Mouse (Mus musculus): ENCODE results near the gene Ank2. TPM values are rescaled to one million over a fixed set of nuclear protein-coding genes. Genes with fewer than 3 reads are reported as not detected.
A peak's percentile ranks its signal among the peaks of the same experiment; 100 is the strongest.

Gene Ank2
- total and polyA plus RNA-seq, 2 experiments from 2014 or later = 195 to 497 TPM

DNA sequence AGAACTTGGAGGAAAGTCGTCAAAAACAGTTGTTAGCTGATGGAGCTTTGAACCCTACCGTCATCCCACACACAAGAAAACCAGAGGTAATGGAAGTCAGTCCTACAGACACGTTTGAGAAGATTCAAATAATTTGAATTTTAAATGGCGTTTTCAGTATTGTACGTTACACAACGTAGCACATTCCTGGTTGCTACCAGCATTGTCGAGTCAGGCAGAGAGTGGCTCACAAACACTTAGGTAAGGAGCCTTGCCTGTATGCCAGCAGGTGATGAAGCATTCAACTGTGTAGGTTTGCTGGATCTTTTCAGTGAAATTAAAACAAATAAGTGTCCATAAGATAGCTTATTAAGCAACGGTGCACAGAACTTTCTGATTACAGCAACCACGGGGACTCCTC lies 36.0 kb downstream of the Ank2 start:
- WGBS = 32% methylated on average over 9 of the region's 9 CpGs
- no peaks in the 10 kb centered on the region for H3K4me1 ChIP-seq (ENCODE audit: insufficient read depth, low read length)
- no peak for ATAC-seq
- no peaks in the 10 kb centered on the region for H3K9me3 ChIP-seq (ENCODE audit: low read length)
- no peak overlapping the region for H3K27ac ChIP-seq
- H3K4me3 ChIP-seq (ENCODE audit: low read length) = no peak overlapping the region
- no peak overlapping the region for H3K9ac ChIP-seq (replicated peaks; ENCODE audit: low read length)
- no peak for DNase-seq (ENCODE audit: low spot score)
- H3K4me2 ChIP-seq (ENCODE audit: low read depth, low read length) = no peak overlapping the region
- no peak for TF ChIP-seq CTCF (IDR thresholded peaks at IDR 0.05; ENCODE audit: low read depth)
- no peaks in the 10 kb centered on the region for H3K27me3 ChIP-seq (ENCODE audit: insufficient read depth, low read length)
- no peaks in the 10 kb centered on the region for H3K36me3 ChIP-seq (ENCODE audit: insufficient read depth, low read length)

DNA sequence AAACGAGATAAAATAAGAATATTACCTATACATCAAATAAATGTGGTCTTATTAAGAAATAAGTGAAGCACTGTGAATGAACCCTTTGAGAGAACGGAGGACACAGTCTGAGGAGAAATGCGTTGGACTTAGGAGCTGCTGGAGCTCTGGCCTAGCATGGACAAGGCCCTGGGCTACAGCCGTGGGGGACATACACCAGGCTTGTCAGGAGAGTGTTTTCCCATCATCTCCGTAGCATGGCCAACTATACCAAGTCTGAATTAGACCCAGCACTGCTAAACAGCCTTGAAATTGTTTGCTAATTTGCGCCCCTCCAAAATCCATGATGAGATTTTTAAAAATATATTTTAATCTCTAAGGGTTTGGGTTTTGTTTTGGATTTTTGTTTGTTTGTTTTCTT lies 36.7 kb downstream of the Ank2 start:
- Histone ChIP-seq H3K27ac (no peak overlapping the region), H3K9ac (replicated peaks; ENCODE audit: low read length) (no peak overlapping the region), H3K36me3 (ENCODE audit: insufficient read depth, low read length) (no peaks in the 10 kb centered on the region), H3K27me3 (ENCODE audit: insufficient read depth, low read length) (no peaks in the 10 kb centered on the region), H3K4me2 (ENCODE audit: low read depth, low read length) (no peak overlapping the region), H3K4me1 (ENCODE audit: insufficient read depth, low read length) (no peaks in the 10 kb centered on the region), H3K4me3 (ENCODE audit: low read length) (no peak overlapping the region), H3K9me3 (ENCODE audit: low read length) (no peaks in the 10 kb centered on the region)
- 83% methylated on average over 6 of the region's 6 CpGs for WGBS
- ATAC-seq = no peak
- DNase-seq (ENCODE audit: low spot score) = no peak
- no peak for TF ChIP-seq CTCF (IDR thresholded peaks at IDR 0.05; ENCODE audit: low read depth)

- no peaks in the 10 kb centered on the region for H3K36me3 ChIP-seq (ENCODE audit: insufficient read depth, low read length)
- WGBS = 61% methylated on average over 11 of the region's 11 CpGs
- H3K4me1 ChIP-seq (ENCODE audit: insufficient read depth, low read length) = no peaks in the 10 kb centered on the region
- no peak overlapping the region for H3K4me3 ChIP-seq (ENCODE audit: low read length)
- H3K9ac ChIP-seq (replicated peaks; ENCODE audit: low read length) = no peak overlapping the region
- no peaks in the 10 kb centered on the region for H3K9me3 ChIP-seq (ENCODE audit: low read length)
- H3K27me3 ChIP-seq (ENCODE audit: insufficient read depth, low read length) = no peaks in the 10 kb centered on the region
- no peak overlapping the region for H3K27ac ChIP-seq
- DNase-seq (ENCODE audit: low spot score) = no peak
- ATAC-seq = no peak
- H3K4me2 ChIP-seq (ENCODE audit: low read depth, low read length) = no peak overlapping the region
- TF ChIP-seq CTCF (IDR thresholded peaks at IDR 0.05; ENCODE audit: low read depth) = no peak
Observed at GRCm38 (mm10) chr3:127460891-127461437, 38.2 kb downstream of the Ank2 start.

DNA sequence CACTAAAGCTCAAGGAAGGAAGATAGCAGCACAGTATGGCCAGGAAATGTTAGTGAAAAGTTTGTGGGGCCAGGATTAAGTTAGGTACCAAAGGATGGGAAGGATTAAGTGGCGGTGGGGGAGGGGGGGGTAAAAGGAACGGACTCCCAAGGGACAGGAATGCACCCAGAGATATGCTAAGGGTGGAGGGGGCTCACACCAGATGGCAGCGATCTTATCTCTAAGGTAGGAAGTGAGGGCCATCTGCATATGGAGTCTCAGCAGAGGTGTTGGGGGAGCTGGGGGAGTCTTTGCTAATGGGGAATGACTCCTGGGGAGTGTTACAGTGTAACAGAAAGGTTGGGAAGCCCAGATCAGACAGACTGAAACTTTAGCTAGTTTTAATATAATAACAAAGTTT lies 39.3 kb downstream of the Ank2 start:
- no peak for TF ChIP-seq CTCF (IDR thresholded peaks at IDR 0.05; ENCODE audit: low read depth)
- Histone ChIP-seq H3K4me1 (ENCODE audit: insufficient read depth, low read length) (no peaks in the 10 kb centered on the region), H3K4me3 (ENCODE audit: low read length) (no peak overlapping the region), H3K27ac (no peak overlapping the region), H3K9ac (replicated peaks; ENCODE audit: low read length) (no peak overlapping the region), H3K9me3 (ENCODE audit: low read length) (no peaks in the 10 kb centered on the region), H3K36me3 (ENCODE audit: insufficient read depth, low read length) (no peaks in the 10 kb centered on the region), H3K4me2 (ENCODE audit: low read depth, low read length) (no peak overlapping the region), H3K27me3 (ENCODE audit: insufficient read depth, low read length) (no peaks in the 10 kb centered on the region)
- 33% methylated on average over 3 of the region's 3 CpGs for WGBS
- no peak for DNase-seq (ENCODE audit: low spot score)
- no peak for ATAC-seq

- DNase-seq (ENCODE audit: low spot score) (no peak), ATAC-seq (no peak)
- Histone ChIP-seq H3K4me1 (ENCODE audit: insufficient read depth, low read length) (no peaks in the 10 kb centered on the region), H3K9me3 (ENCODE audit: low read length) (no peaks in the 10 kb centered on the region), H3K4me3 (ENCODE audit: low read length) (no peak overlapping the region), H3K9ac (replicated peaks; ENCODE audit: low read length) (no peak overlapping the region), H3K4me2 (ENCODE audit: low read depth, low read length) (no peak overlapping the region), H3K27me3 (ENCODE audit: insufficient read depth, low read length) (no peaks in the 10 kb centered on the region), H3K27ac (no peak overlapping the region), H3K36me3 (ENCODE audit: insufficient read depth, low read length) (no peaks in the 10 kb centered on the region)
- whole genome bisulfite sequencing = 58% methylated on average over 11 of the region's 11 CpGs
- no peak for TF ChIP-seq CTCF (IDR thresholded peaks at IDR 0.05; ENCODE audit: low read depth)
Observed at GRCm38 (mm10) chr3:127458925-127459324, 40.2 kb downstream of the Ank2 start.

DNA sequence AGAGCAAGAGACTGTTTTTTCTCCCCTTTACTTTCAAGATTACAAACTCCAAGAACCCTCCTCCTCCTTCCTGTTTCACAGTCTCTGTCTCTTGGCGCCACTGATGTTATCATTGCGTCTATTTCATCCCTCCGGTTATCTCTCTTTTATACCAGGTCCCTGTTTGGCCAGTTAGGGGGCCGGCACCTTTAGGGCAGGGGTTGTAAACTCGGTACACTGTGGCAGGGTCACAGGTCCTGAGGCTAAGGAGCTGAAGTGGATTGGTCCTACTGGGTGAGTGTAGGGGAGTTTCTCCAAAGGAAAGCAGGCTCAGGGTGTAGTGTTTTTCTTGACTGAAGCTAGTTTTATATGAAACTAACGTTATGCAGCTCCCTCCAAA lies 40.7 kb downstream of the Ank2 start:
- H3K9ac ChIP-seq (replicated peaks; ENCODE audit: low read length) = no peak overlapping the region
- DNase-seq (ENCODE audit: low spot score) (no peak), ATAC-seq (no peak)
- no peaks in the 10 kb centered on the region for H3K36me3 ChIP-seq (ENCODE audit: insufficient read depth, low read length)
- H3K9me3 ChIP-seq (ENCODE audit: low read length) = no peaks in the 10 kb centered on the region
- TF ChIP-seq CTCF (IDR thresholded peaks at IDR 0.05; ENCODE audit: low read depth) = no peak
- no peaks in the 10 kb centered on the region for H3K27me3 ChIP-seq (ENCODE audit: insufficient read depth, low read length)
- 60% methylated on average over 6 of the region's 6 CpGs for WGBS
- H3K27ac ChIP-seq = no peak overlapping the region
- no peaks in the 10 kb centered on the region for H3K4me1 ChIP-seq (ENCODE audit: insufficient read depth, low read length)
- H3K4me3 ChIP-seq (ENCODE audit: low read length) = no peak overlapping the region
- no peak overlapping the region for H3K4me2 ChIP-seq (ENCODE audit: low read depth, low read length)

DNA sequence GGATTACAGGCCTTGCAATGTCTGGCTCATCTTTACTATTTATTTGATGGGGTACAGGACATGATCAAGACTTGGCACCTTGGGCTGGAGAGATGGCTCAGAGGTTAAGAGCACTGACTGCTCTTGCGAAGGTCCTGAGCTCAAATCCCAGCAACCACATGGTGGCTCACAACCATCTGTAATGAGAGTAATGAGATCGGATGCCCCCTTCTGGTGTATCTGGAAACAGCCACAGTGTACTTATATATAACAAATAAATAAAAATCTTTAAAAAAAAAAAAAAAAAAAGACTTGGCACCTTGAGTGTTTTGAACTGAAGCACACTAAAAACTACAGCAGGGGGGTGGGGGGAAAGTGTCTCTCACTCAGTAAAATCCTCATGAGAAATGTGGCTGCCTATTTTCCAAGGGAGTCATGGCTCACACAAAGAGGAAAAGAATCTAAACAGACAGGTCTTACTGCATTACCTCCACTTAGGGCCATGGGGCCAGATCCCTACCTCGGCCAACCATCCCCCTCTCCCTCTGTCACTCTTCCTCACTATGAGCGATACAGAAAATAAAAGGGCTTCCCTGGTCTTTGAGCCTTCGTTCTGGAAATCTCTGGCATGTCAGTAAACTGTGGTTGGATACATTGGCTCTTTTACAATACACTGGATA lies 41.3 kb downstream of the Ank2 start:
- ATAC-seq = no peak
- Histone ChIP-seq H3K4me1 (ENCODE audit: insufficient read depth, low read length) (no peaks in the 10 kb centered on the region), H3K36me3 (ENCODE audit: insufficient read depth, low read length) (no peaks in the 10 kb centered on the region), H3K4me2 (ENCODE audit: low read depth, low read length) (no peak overlapping the region), H3K9ac (replicated peaks; ENCODE audit: low read length) (no peak overlapping the region), H3K27me3 (ENCODE audit: insufficient read depth, low read length) (no peaks in the 10 kb centered on the region), H3K27ac (no peak overlapping the region), H3K9me3 (ENCODE audit: low read length) (no peaks in the 10 kb centered on the region), H3K4me3 (ENCODE audit: low read length) (no peak overlapping the region)
- peak; percentile 17; the same call in 1 of the 2 replicates for TF ChIP-seq CTCF (IDR thresholded peaks at IDR 0.05; ENCODE audit: low read depth)
- peak; percentile 28 for DNase-seq (ENCODE audit: low spot score)
- WGBS = 49% methylated on average over 5 of the region's 5 CpGs
